Mouse (Mus musculus): ENCODE results near the gene Sox15.

Gene Sox15

GRCm38 (mm10) chr11:69672211-69672706 lies 17.1 kb downstream of the Sox15 start, which contains the start of gene Eif4a1:
TSS of gene Eif4a1 (minus strand) at chr11:69672423.
- in situ Hi-C loops (cut with MboI, MseI), result no loop called here

GRCm38 (mm10) chr11:69679144-69679543 lies 24.0 kb downstream of the Sox15 start:
- in situ Hi-C loops (cut with MboI, MseI), result no loop called here

GRCm38 (mm10) chr11:69680136-69680855 lies 25.2 kb downstream of the Sox15 start:
- in situ Hi-C loops (cut with MboI, MseI), result no loop called here

GRCm38 (mm10) chr11:69681314-69682208 lies 26.4 kb downstream of the Sox15 start, which contains the start of gene Senp3:
TSS of gene Senp3 (minus strand) at chr11:69682084.
- in situ Hi-C loops (cut with MboI, MseI), result no loop called here

GRCm38 (mm10) chr11:69682209-69682839 lies 27.2 kb downstream of the Sox15 start:
- in situ Hi-C loops (cut with MboI, MseI), result no loop called here

GRCm38 (mm10) chr11:69682840-69683533 lies 27.9 kb downstream of the Sox15 start:
- in situ Hi-C loops (cut with MboI, MseI), result no loop called here

- in situ Hi-C loops (cut with MboI, MseI), result no loop called here
Observed at GRCm38 (mm10) chr11:69683576-69683975, 28.5 kb downstream of the Sox15 start.

- in situ Hi-C loops (cut with MboI, MseI), result no loop called here
Observed at GRCm38 (mm10) chr11:69684128-69684745, 29.1 kb downstream of the Sox15 start.

- in situ Hi-C loops (cut with MboI, MseI), result loop anchor here (5.0 kb wide), 1 partner anchor 37 kb away; no protein-coding TSS in a partner anchor
Observed at GRCm38 (mm10) chr11:69684936-69685335, 29.8 kb downstream of the Sox15 start.

GRCm38 (mm10) chr11:69685526-69686148 lies 30.5 kb downstream of the Sox15 start, which contains the start of gene Tnfsf13:
TSS of gene Tnfsf13 (minus strand) at chr11:69685784.
- in situ Hi-C loops (cut with MboI, MseI), result loop anchor here (5.0 kb wide), 1 partner anchor 37 kb away; no protein-coding TSS in a partner anchor

- in situ Hi-C loops (cut with MboI, MseI), result loop anchor here (5.0 kb wide), 1 partner anchor 36 kb away; no protein-coding TSS in a partner anchor
Observed at GRCm38 (mm10) chr11:69686377-69686776, 31.3 kb downstream of the Sox15 start.

- in situ Hi-C loops (cut with MboI, MseI), result loop anchor here (5.0 kb wide), 1 partner anchor 35 kb away; no protein-coding TSS in a partner anchor
Observed at GRCm38 (mm10) chr11:69687061-69687460, 31.9 kb downstream of the Sox15 start.

- in situ Hi-C loops (cut with MboI, MseI), result loop anchor here (5.0 kb wide), 1 partner anchor 32 kb away; no protein-coding TSS in a partner anchor
Observed at GRCm38 (mm10) chr11:69689891-69690290, 34.8 kb downstream of the Sox15 start.

- in situ Hi-C loops (cut with MboI, MseI), result no loop called here
Observed at GRCm38 (mm10) chr11:69692196-69692811, 37.2 kb downstream of the Sox15 start.

- in situ Hi-C loops (cut with MboI, MseI), result no loop called here
Observed at GRCm38 (mm10) chr11:69692863-69693262, 37.7 kb downstream of the Sox15 start.

GRCm38 (mm10) chr11:69693421-69693965 lies 38.4 kb downstream of the Sox15 start:
- in situ Hi-C loops (cut with MboI, MseI), result no loop called here

- in situ Hi-C loops (cut with MboI, MseI), result no loop called here
Observed at GRCm38 (mm10) chr11:69695046-69695360, 39.9 kb downstream of the Sox15 start.

- in situ Hi-C loops (cut with MboI, MseI), result no loop called here
Observed at GRCm38 (mm10) chr11:69695361-69696181, 40.5 kb downstream of the Sox15 start, which contains the start of the genes Tnfsf12 and Tnfsfm13. TSS of gene Tnfsf12 (minus strand) at chr11:69695849. TSS of gene Tnfsfm13 (minus strand) at chr11:69696098.
